In genomic region chr7:144425953-144426352, GRCm38 (mm10) we compare ENCODE assay signal across 9 mouse cellular contexts. TPM values are rescaled to one million over a fixed set of nuclear protein-coding genes. Genes with fewer than 3 reads are reported as not detected.
DNase-seq lines count a peak whose midpoint lies in the region; ATAC-seq and TF ChIP-seq lines count a peak whose summit lies in the region.
"Had no signal": no experiment of that assay in that cellular context is flagged by ENCODE, and none has a peak within 500 bp of the region (broad histone marks: within the 10 kb centered on the region; RNA-seq: fewer than 3 reads in every experiment).

No protein-coding gene starts in this region.

- no peak overlapping the region for H3K27ac ChIP-seq in spleen, adult 2 months (ENCODE audit: insufficient read depth, low read length)
- no peak overlapping the region for H3K27ac ChIP-seq in liver, embryonic 14.5 days
- no peak overlapping the region for H3K27ac ChIP-seq in small intestine, adult 2 months (ENCODE audit: insufficient read depth, low read depth, low read length)

- peak; percentile 84 for TF ChIP-seq CTCF in spleen, adult 2 months (IDR thresholded peaks at IDR 0.05; ENCODE audit: extremely low read depth, insufficient read depth, insufficient read length, insufficient replicate concordance)
- peak; percentile 94 for TF ChIP-seq CTCF in liver, embryonic 14.5 days (IDR thresholded peaks at IDR 0.05; ENCODE audit: low read depth)
- peak; percentile 98 for TF ChIP-seq CTCF in small intestine, adult 2 months (IDR thresholded peaks at IDR 0.05; ENCODE audit: extremely low read depth, insufficient read length, insufficient replicate concordance, low read depth, low read length)

- no peaks in the 10 kb centered on the region for H3K36me3 ChIP-seq in spleen, adult 2 months (ENCODE audit: control insufficient read depth, insufficient read depth, low read length)
- no peaks in the 10 kb centered on the region for H3K36me3 ChIP-seq in liver, embryonic 14.5 days (replicated peaks; ENCODE audit: control insufficient read depth, insufficient read depth, low read depth)
- H3K36me3 ChIP-seq in small intestine, adult 2 months (ENCODE audit: control insufficient read depth, insufficient read depth, low read length), result no peaks in the 10 kb centered on the region

- 15% methylated on average over 8 of the region's 8 CpGs for WGBS in spleen, adult 2 months
- 12% methylated on average over 8 of the region's 8 CpGs for WGBS in liver, embryonic 14.5 days (ENCODE audit: insufficient replicate concordance)
- WGBS in small intestine, adult 2 months, result 10% methylated on average over 8 of the region's 8 CpGs

- no peak overlapping the region for H3K4me2 ChIP-seq in liver, embryonic 14.5 days (ENCODE audit: low read depth)

- H3K27me3 ChIP-seq in spleen, adult 2 months (ENCODE audit: control insufficient read depth, insufficient read depth, low read length), result no peaks in the 10 kb centered on the region
- H3K27me3 ChIP-seq in liver, embryonic 14.5 days (ENCODE audit: control insufficient read depth, insufficient read depth, low read length), result no peaks in the 10 kb centered on the region
- H3K27me3 ChIP-seq in small intestine, adult 2 months (ENCODE audit: control insufficient read depth, insufficient read depth, low read length), result no peaks in the 10 kb centered on the region

- TF ChIP-seq POLR2A in spleen, adult 2 months (IDR thresholded peaks at IDR 0.05; ENCODE audit: low read depth, low read length), result no peak
- TF ChIP-seq POLR2A in small intestine, adult 2 months (IDR thresholded peaks at IDR 0.05; ENCODE audit: low read depth, low read length), result no peak

- DNase-seq in cerebellum, adult 11 months, result peak; percentile 38
- DNase-seq in spleen, adult 2 months (ENCODE audit: low read depth in 1 of 2, low spot score in 2 of 2), result no peak
- no peak for DNase-seq in spleen, adult 12 weeks (ENCODE audit: low spot score)
- peak; percentile 74 to 86 for DNase-seq in cerebellum, postnatal 4 days (ENCODE audit: low spot score in 2 of 2)
- DNase-seq in heart, postnatal 4 days, result peak; percentile 74
- no peak for DNase-seq in liver, embryonic 14.5 days (ENCODE audit: low read depth in 3 of 3, low spot score in 3 of 3)

- no peak overlapping the region for H3K4me3 ChIP-seq in spleen, adult 2 months (ENCODE audit: extremely low read depth, insufficient read depth, insufficient read length)
- H3K4me3 ChIP-seq in liver, embryonic 14.5 days (ENCODE audit: insufficient read depth in 1 of 2, low read depth in 2 of 2, low read length in 2 of 2), result no peak overlapping the region
- no peak overlapping the region for H3K4me3 ChIP-seq in small intestine, adult 2 months (ENCODE audit: low read depth, low read length)
- H3K4me3 ChIP-seq: myocyte had no signal

- H3K9ac ChIP-seq in liver, embryonic 14.5 days (replicated peaks), result no peak overlapping the region

- no peaks in the 10 kb centered on the region for H3K9me3 ChIP-seq in liver, embryonic 14.5 days (ENCODE audit: control insufficient read depth, low read length)

- H3K4me1 ChIP-seq in spleen, adult 2 months (ENCODE audit: control insufficient read depth, insufficient read depth, insufficient read length), result no peaks in the 10 kb centered on the region
- no peaks in the 10 kb centered on the region for H3K4me1 ChIP-seq in liver, embryonic 14.5 days (replicated peaks; ENCODE audit: control insufficient read depth in 2 of 2, insufficient read depth in 2 of 2, low read length in 1 of 2)
- H3K4me1 ChIP-seq in small intestine, adult 2 months (ENCODE audit: control insufficient read depth, insufficient read depth, insufficient read length, low read length), result no peaks in the 10 kb centered on the region

- TF ChIP-seq EP300 in liver, embryonic 14.5 days (IDR thresholded peaks at IDR 0.05; ENCODE audit: low read depth), result no peak

- ATAC-seq in cerebellum, adult (ENCODE audit: insufficient number of reproducible peaks, low FRiP score, low TSS enrichment), result no peak
- no peak for ATAC-seq in liver, embryonic 14.5 days (ENCODE audit: insufficient read depth)

RNA-seq across cellular contexts. Expression of gene Cttn, which starts 44.9 kb away (rescaled TPM):
- 13.7 and 14.2 TPM in 2 replicates for polyA plus RNA-seq in spleen, adult 2 months (2012; rRNA removed)
- 10 to 100 TPM; 88.0 to 93.4 TPM for total RNA-seq in heart, postnatal 4 days (2021)
- 21.4 and 31.0 TPM in 2 replicates for polyA plus RNA-seq in liver, embryonic 14.5 days (2012; rRNA removed)
- 31.5 and 32.3 TPM in 2 replicates for polyA plus RNA-seq in liver, embryonic 14.5 days (2014; fragmentation: Nextera tagmentation; extraction: Ambion mirVana)
- polyA plus RNA-seq in small intestine, adult 2 months (2012; rRNA removed), result 54.3 and 127 TPM in 2 replicates

Comparison
In these comparisons a context has a peak if more than half of its experiments do, and no peak if none do; other contexts are left out.
1. DNase-seq: peak in cerebellum, adult 11 months (single experiment), cerebellum, postnatal 4 days (2 of 2) and heart, postnatal 4 days (single experiment); none in spleen, adult 2 months (0 of 2), spleen, adult 12 weeks (single experiment) and liver, embryonic 14.5 days (0 of 3).
2. Peak in every context shown above with its lines, with median percentiles within 50 percentile points of each other: CTCF ChIP-seq.